Mouse (Mus musculus) neural tube, embryonic 11.5 days (tissue): ENCODE data around the gene Cish. TPM values are rescaled to one million over a fixed set of nuclear protein-coding genes. Genes with fewer than 3 reads are reported as not detected.
"Not testable (repeated sequence)": the region's sequence is repeated elsewhere in the genome, so short reads cannot be mapped to it uniquely, and the experiment has no call there.

Experiments
- ATAC-seq: fragments of 200-750 bp; cut with Nextera tagmentation; 2 replicates; pipeline ENCODE4 v1.8.0; 2017; ENCODE audit warnings: moderate number of reproducible peaks, mild to moderate bottlenecking, moderate TSS enrichment, moderate library complexity; ENCODE audit not compliant: insufficient read depth, low FRiP score, low TSS enrichment
- DNase-seq: peaks from one replicate; pipeline ENCODE4 v3.0.0-alpha.2; 2015; ENCODE audit warnings: low spot score
- H3K27ac ChIP-seq: fragments of 300-500 bp; sonication (generic); 2 replicates; pipeline ENCODE4 v1.5.1; 2014; ENCODE audit warnings: low read depth, mild to moderate bottlenecking, low read length
- H3K27me3 ChIP-seq: fragments of 300-500 bp; sonication (generic); 2 replicates; pipeline ENCODE4 v1.6.1; 2014; ENCODE audit warnings: mild to moderate bottlenecking, low read length, mixed read lengths; ENCODE audit not compliant: control insufficient read depth, insufficient read depth
- H3K36me3 ChIP-seq: fragments of 300-500 bp; sonication (generic); 2 replicates; pipeline ENCODE4 v1.6.1; 2014; ENCODE audit warnings: mild to moderate bottlenecking, low read length, moderate library complexity, mixed read lengths; ENCODE audit not compliant: control insufficient read depth, insufficient read depth
- H3K4me1 ChIP-seq: fragments of 300-500 bp; sonication (generic); 2 replicates; pipeline ENCODE4 v1.6.1; 2014; ENCODE audit warnings: low read length, mixed read lengths; ENCODE audit not compliant: control insufficient read depth, insufficient read depth
- H3K4me2 ChIP-seq: fragments of 300-500 bp; sonication (generic); 2 replicates; pipeline ENCODE4 v1.6.1; 2014; ENCODE audit warnings: low read depth, mild to moderate bottlenecking, moderate library complexity
- H3K4me3 ChIP-seq: fragments of 300-500 bp; sonication (generic); 2 replicates; pipeline ENCODE4 v1.5.1; 2014; ENCODE audit warnings: low read depth, low read length
- H3K9ac ChIP-seq: fragments of 300-500 bp; sonication (generic); 2 replicates; pipeline ENCODE4 v1.6.1; 2014; ENCODE audit warnings: mild to moderate bottlenecking, low read length
- H3K9me3 ChIP-seq: fragments of 300-500 bp; sonication (generic); 2 replicates; pipeline ENCODE4 v1.6.1; 2016; ENCODE audit warnings: low read length; ENCODE audit not compliant: control insufficient read depth
- WGBS: fragments of 180-500 bp; shearing (Covaris S2); extraction: QIAGEN DNeasy Blood & Tissue Kit; methylation state at CpG from one replicate; pipeline ENCODE4 v1.1.7; 2014; 5-methylcytosine and 5-hydroxymethylcytosine counted together
- polyA plus RNA-seq: library from polyadenylated mRNA; unstranded; fragments of >200 nt; fragmentation: Nextera tagmentation; extraction: Ambion mirVana; gene quantifications from 2 replicates; pipeline ENCODE4 v1.2.1, GENCODE M21; 2014

Gene Cish
- polyA plus RNA-seq, 1 experiment from 2014 or later = 5.1 TPM

DNA sequence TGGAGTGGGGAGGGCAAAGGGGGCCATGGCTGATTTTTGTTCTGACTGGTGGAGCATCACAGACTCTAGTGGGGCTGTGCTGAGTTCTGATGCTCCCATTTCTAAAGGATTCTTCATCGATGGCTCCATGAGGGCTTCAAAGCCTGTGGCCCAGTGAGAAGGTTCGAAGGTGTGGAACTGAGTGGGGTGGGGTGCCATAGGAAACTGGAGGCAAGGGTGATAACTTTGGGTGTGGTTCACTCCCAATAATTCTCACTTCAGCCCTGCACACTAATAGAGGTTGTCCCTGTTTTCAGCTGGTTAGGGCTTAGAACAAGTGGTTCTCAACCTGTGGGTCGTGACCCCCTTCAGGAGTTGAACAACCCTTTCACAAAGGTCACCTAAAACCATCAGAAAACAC is 8.6 kb downstream of the Cish start:
- Histone ChIP-seq H3K27ac (no peak overlapping the region), H3K4me2 (no peak overlapping the region), H3K4me3 (no peak overlapping the region), H3K9me3 (no peaks in the 10 kb centered on the region), H3K27me3 (no peaks in the 10 kb centered on the region), H3K4me1 (no peaks in the 10 kb centered on the region), H3K36me3 (no peaks in the 10 kb centered on the region), H3K9ac (no peak overlapping the region)
- WGBS = 91% methylated on average over 3 of the region's 3 CpGs
- no peak for DNase-seq
- no peak for ATAC-seq

- H3K9ac ChIP-seq = no peak overlapping the region
- no peak for DNase-seq
- WGBS = 89% methylated on average over 4 of the region's 4 CpGs
These were observed 9.2 kb downstream of the Cish start for GRCm38 (mm10) chr9:107305012-107305411.

GRCm38 (mm10) chr9:107305601-107306542 is 10.0 kb downstream of the Cish start:
- no peaks in the 10 kb centered on the region for H3K36me3 ChIP-seq
- H3K9ac ChIP-seq = no peak overlapping the region
- WGBS = 68% methylated on average over 13 of the region's 13 CpGs
- H3K9me3 ChIP-seq = no peaks in the 10 kb centered on the region
- no peak for ATAC-seq
- DNase-seq = no peak
- no peak overlapping the region for H3K4me2 ChIP-seq
- H3K27ac ChIP-seq = no peak overlapping the region
- H3K27me3 ChIP-seq = no peaks in the 10 kb centered on the region
- H3K4me3 ChIP-seq = no peak overlapping the region
- no peaks in the 10 kb centered on the region for H3K4me1 ChIP-seq

More at GRCm38 (mm10) chr9:107305012-107305411, 9.2 kb downstream of the Cish start:
- no peaks in the 10 kb centered on the region for H3K27me3 ChIP-seq
- ATAC-seq = no peak
- H3K4me3 ChIP-seq = no peak overlapping the region
- H3K36me3 ChIP-seq = no peaks in the 10 kb centered on the region
- H3K4me2 ChIP-seq = no peak overlapping the region
- H3K9me3 ChIP-seq = no peaks in the 10 kb centered on the region
- no peak overlapping the region for H3K27ac ChIP-seq
- no peaks in the 10 kb centered on the region for H3K4me1 ChIP-seq

DNA sequence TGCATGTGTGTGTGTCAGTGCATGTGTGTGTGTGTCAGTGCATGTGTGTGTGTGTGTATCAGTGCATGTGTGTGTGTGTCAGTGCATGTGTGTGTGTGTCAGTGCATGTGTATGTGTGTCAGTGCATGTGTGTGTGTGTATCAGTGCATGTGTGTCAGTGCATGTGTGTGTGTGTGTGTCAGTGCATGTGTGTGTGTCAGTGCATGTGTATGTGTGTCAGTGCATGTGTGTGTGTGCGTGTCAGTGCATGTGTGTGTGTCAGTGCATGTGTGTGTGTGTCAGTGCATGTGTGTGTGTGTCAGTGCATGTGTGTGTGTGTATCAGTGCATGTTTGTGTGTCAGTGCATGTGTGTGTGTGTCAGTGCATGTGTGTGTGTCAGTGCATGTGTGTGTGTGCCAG is 10.8 kb downstream of the Cish start:
- not testable (repeated sequence) for H3K27me3 ChIP-seq, DNase-seq, H3K4me1 ChIP-seq, H3K36me3 ChIP-seq, H3K4me2 ChIP-seq, ATAC-seq, H3K9ac ChIP-seq, H3K27ac ChIP-seq, H3K9me3 ChIP-seq, H3K4me3 ChIP-seq
- 100% methylated on average over 1 of the region's 1 CpGs for WGBS

GRCm38 (mm10) chr9:107307099-107307872 is 11.5 kb downstream of the Cish start:
- Histone ChIP-seq H3K36me3 (no peaks in the 10 kb centered on the region), H3K4me2 (no peak overlapping the region), H3K27ac (no peak overlapping the region), H3K9me3 (no peaks in the 10 kb centered on the region), H3K4me3 (no peak overlapping the region), H3K4me1 (no peaks in the 10 kb centered on the region), H3K27me3 (no peaks in the 10 kb centered on the region), H3K9ac (no peak overlapping the region)
- WGBS = 94% methylated on average over 11 of the region's 11 CpGs
- DNase-seq (no peak), ATAC-seq (no peak)

DNA sequence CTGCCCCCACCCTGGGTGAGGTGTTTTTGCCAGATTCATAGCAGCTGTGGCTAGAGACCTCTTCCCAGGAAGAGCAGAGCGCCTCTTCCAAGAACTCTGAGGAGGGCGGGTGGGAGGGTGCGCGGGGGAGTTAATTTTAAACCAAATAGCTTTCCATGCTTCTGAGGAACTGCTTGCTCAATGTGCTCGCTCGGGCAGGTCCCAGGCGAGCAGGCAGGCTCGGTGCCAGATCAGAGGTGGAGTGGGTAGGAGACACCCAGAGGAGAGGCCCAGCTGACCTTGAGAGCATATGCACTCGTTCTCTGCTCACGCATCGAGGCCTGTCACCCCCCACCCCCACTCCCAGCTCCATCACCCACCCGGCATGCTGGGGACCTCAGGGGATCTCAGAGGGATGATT is 12.1 kb downstream of the Cish start:
- H3K9ac ChIP-seq = no peak overlapping the region
- no peaks in the 10 kb centered on the region for H3K27me3 ChIP-seq
- H3K36me3 ChIP-seq = no peaks in the 10 kb centered on the region
- H3K9me3 ChIP-seq = no peaks in the 10 kb centered on the region
- 77% methylated on average over 12 of the region's 12 CpGs for WGBS
- ATAC-seq (no peak), DNase-seq (no peak)
- H3K4me1 ChIP-seq = no peaks in the 10 kb centered on the region
- H3K4me2 ChIP-seq = no peak overlapping the region
- H3K4me3 ChIP-seq = no peak overlapping the region
- no peak overlapping the region for H3K27ac ChIP-seq

DNA sequence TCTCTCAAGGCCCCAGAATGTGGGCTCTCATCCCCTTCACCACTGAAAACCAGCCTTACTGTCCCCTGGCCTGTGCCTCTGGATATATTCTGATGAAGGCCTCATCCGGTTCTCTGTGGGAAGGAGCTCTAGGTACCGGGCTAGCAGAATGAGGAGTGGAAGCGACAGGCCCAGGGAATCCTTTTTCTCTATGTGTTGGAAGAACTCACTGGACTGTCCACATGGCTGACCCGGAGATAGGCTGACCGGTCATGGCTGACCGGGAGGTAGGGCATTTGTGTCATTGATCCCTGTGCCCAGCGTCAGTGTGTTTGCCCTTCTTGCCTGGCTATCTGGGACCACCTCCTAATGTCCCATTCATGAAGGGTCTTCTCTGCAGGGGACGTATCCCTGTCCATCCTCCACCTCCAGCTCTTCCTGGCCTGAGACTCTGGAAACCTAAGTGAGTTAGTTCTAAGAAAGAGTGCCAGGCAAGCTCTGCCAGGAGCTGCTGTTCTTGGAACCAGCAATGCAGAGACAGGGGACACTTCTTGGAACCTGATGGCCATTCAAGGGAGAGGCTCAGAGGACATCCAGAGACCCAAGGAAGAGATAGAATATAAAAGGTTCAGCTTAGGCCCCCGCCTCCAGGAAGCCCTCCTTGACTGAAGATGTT is 12.6 kb downstream of the Cish start:
- no peaks in the 10 kb centered on the region for H3K4me1 ChIP-seq
- 94% methylated on average over 9 of the region's 9 CpGs for WGBS
- no peak for ATAC-seq

DNA sequence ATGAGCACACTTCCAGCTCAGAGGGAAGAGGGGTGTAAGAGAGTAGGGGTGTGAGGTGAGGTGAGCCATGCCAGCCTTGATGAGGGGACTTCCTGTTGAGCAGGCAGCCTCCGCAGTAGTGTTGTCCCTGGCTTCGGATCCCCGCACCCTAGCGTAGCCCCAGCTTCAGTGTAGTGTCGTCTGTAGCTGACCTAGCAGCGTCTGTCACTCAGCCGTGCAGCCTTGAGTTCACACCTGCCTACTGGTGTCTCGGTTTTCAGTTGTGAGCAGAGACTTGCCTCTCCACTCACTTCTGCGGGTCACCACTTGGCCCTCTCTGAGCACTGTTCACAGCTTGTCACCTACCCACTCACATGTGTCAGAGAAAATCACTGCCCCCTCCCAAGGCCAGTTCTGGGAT is 13.3 kb downstream of the Cish start:
- Histone ChIP-seq H3K9me3 (no peaks in the 10 kb centered on the region), H3K27me3 (no peaks in the 10 kb centered on the region), H3K4me2 (no peak overlapping the region), H3K4me3 (no peak overlapping the region), H3K4me1 (no peaks in the 10 kb centered on the region), H3K27ac (no peak overlapping the region), H3K9ac (no peak overlapping the region), H3K36me3 (no peaks in the 10 kb centered on the region)
- 77% methylated on average over 9 of the region's 9 CpGs for WGBS
- ATAC-seq = no peak
- no peak for DNase-seq

More for the DNA sequence above, 12.6 kb downstream of the Cish start:
- Histone ChIP-seq H3K36me3 (no peaks in the 10 kb centered on the region), H3K9ac (no peak overlapping the region), H3K9me3 (no peaks in the 10 kb centered on the region), H3K27ac (no peak overlapping the region), H3K4me2 (no peak overlapping the region), H3K27me3 (no peaks in the 10 kb centered on the region), H3K4me3 (no peak overlapping the region)
- no peak for DNase-seq
